Mouse (Mus musculus): ENCODE results near the gene Bcl2l12.
A peak's percentile ranks its signal among the peaks of the same experiment; 100 is the strongest.
"Not testable (repeated sequence)": the region's sequence is repeated elsewhere in the genome, so short reads cannot be mapped to it uniquely, and the experiment has no call there.

The Bcl2l12 gene

GRCm38 (mm10) chr7:44998501-44998955, at the start of gene Bcl2l12:
Gene Bcl2l12 (minus strand): TSS chr7:44998712.
- peak; percentile 87 for DNase-seq

DNA sequence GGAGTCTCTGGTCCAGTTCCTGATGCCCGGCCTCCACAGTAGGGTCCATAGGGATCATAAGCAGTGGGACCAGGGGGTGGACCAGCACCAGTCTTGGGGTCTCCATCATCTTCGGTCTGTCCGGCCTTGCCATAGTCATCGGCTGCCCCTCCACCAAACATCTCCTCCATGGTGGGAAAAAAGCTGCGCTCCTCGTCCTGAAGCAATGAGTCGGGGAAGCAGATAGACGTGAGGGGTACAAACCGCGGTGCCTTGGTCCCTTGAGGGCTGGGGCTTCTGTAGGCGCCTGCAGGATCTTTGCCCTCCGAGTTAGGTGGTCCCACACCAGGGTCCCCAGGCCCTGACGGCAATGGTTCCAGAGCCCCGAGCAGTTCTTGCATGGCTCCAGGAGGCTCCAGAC, 49.0 kb upstream of the Bcl2l12 start:
- DNase-seq = no peak

DNA sequence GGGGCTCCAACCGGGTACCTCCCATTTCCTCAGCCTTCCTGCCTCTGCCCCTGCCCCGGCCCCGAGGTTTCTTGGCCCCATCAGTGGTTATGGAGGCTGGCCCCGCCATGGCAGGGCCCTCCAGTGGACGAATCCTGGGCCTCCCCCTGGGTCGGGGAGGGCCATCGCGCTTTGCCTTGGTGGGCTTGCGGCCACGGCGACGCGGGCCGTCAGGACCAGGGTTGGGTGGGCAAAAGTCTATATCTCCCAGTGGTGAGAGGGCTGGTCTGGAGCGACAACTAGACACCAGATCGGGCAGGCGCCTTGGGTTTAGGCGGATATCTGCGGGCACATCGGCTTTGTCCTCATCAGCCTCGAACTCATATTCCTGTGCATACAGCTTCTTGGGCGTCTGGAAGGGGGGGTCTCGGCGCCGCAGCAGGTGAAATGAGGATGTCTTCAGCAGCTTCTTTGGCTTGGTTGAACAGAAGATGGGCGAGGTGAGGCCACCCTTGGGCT, 48.4 kb upstream of the Bcl2l12 start:
- DNase-seq = no peak

GRCm38 (mm10) chr7:45045741-45046140, 47.2 kb upstream of the Bcl2l12 start:
- DNase-seq = no peak

- DNase-seq = no peak
These were observed 44.8 kb upstream of the Bcl2l12 start for GRCm38 (mm10) chr7:45043307-45043706.

GRCm38 (mm10) chr7:45040851-45041250, 42.3 kb upstream of the Bcl2l12 start:
- no peak for DNase-seq

DNA sequence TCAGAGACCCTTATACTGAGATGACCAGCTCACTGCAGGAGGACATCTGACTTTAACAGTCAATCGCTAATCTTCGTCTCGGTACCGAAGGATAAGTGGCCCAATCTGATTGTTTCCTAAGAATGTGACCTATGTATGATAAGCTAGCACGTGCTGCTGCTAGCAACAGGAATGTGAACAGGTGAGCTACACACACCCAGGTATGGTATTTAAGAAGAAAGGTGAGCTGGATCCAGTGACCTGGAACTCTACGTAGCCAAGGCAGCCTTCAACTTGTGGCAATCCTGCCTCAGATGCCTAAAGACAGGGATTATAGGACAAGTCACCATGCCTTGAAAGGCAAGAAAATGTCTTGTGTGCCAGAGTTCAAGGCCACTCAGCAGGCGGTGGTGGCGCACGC, 39.9 kb upstream of the Bcl2l12 start:
- no peak for DNase-seq

DNA sequence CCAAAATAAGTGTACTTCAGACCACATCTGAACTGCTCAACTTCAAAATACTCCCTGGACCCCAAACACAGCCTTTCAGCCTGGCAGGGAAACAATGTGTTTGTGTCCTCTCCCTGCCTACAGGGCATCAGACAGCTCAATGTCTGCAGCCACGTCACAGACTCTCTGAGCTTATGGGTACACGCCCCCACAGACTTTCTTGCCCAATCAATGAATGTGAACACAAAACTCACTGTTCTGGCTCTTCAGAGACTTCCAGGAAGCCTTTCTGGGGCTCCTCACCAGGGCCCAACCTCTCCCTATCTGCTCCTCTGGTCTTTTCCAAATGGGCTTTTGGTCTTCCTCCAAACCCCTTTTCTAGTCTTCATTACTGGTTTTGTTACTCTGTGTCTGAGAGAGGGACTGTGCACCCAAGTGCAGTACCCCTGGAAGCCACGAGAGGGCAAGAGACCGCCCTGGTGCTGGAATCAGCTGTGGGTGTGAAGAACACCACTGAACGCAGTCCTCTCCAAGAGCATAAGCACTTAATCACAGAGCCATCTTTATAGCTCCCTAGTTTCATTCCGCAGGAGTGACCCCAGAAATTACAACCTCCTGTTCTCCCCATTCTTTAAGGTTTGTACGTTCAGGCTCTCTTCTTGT, 39.3 kb upstream of the Bcl2l12 start:
- peak; percentile 73 for DNase-seq

DNA sequence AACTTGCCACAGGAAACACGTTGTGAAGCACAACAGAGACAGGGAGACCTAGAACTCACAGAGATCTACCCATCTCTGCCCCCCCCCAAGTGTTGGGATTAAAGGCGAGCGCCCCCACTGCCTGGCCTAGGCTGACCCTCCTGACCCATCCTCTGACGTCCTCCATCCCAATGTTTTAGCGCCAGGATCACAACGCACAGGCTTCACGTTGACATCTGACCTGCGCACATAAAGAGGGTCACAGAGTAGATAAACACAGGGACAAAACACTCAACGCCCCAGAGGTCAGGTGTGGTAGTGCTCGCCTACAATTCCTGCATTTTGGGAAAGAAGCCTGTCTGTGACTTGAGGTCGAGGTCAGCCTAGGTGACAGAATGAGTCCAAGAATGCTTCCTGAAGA, 38.2 kb upstream of the Bcl2l12 start:
- DNase-seq = no peak

- no peak for DNase-seq
These were observed 37.1 kb upstream of the Bcl2l12 start for GRCm38 (mm10) chr7:45035631-45036030.

DNA sequence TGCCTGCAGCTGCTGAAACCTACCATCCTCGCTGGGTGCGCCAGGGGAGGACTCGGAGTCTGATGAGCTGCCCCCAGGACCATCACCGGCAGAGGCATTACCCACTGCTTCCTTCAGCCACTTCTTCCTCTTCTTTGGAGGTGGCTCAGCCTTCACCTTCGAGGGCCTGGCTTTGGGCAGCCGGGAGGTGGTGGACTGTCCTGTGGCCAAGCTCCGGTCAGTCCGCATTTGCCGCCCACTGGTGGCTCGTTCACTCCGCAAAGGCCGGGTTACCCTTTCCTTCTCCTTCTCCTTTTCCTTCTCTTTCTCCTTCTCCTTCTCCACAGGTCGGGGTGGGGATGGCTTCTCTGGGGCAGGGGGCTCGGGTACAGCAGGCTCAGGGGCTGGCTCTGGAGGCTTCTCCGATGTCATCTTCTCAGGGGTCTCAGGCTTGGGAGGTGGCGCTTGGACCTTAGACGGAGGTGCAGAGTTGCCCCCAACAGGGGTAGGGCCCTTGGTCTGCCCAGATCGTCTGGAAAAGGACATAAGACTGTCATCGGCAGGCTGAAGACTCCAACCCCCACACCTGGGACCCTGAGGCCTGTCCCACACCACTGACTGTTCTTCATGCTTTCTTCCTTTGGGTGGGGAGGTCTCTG, 35.3 kb upstream of the Bcl2l12 start:
- no peak for DNase-seq

- DNase-seq = no peak
These were observed 32.3 kb upstream of the Bcl2l12 start for GRCm38 (mm10) chr7:45030857-45031256.

- no peak for DNase-seq
These were observed 31.5 kb upstream of the Bcl2l12 start for GRCm38 (mm10) chr7:45029995-45030394.

GRCm38 (mm10) chr7:45028351-45028750, 29.8 kb upstream of the Bcl2l12 start:
- no peak for DNase-seq

DNA sequence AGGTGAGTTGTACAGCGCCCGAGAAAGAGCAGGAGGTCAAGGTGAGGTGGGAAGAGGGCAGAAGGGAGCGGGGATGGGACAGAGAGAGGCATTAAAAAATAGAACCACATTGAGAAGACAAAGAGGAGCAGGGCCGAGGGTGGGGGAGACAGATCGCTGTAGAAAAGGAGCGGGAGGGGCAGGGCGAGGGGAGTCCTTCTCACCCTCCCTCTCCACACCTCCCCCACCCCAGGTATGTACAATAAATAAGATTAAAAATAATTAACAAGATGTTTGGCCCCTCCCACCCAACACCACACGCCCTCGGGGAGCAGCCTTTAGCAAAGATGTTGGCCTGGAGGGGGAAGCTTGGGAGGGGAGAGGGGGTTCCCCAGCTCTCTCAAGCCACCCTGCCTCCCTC, 29.2 kb upstream of the Bcl2l12 start:
- no peak for DNase-seq

- no peak for DNase-seq
These were observed 27.7 kb upstream of the Bcl2l12 start for GRCm38 (mm10) chr7:45026256-45026655.

GRCm38 (mm10) chr7:45025601-45026220, 27.2 kb upstream of the Bcl2l12 start:
- no peak for DNase-seq

DNA sequence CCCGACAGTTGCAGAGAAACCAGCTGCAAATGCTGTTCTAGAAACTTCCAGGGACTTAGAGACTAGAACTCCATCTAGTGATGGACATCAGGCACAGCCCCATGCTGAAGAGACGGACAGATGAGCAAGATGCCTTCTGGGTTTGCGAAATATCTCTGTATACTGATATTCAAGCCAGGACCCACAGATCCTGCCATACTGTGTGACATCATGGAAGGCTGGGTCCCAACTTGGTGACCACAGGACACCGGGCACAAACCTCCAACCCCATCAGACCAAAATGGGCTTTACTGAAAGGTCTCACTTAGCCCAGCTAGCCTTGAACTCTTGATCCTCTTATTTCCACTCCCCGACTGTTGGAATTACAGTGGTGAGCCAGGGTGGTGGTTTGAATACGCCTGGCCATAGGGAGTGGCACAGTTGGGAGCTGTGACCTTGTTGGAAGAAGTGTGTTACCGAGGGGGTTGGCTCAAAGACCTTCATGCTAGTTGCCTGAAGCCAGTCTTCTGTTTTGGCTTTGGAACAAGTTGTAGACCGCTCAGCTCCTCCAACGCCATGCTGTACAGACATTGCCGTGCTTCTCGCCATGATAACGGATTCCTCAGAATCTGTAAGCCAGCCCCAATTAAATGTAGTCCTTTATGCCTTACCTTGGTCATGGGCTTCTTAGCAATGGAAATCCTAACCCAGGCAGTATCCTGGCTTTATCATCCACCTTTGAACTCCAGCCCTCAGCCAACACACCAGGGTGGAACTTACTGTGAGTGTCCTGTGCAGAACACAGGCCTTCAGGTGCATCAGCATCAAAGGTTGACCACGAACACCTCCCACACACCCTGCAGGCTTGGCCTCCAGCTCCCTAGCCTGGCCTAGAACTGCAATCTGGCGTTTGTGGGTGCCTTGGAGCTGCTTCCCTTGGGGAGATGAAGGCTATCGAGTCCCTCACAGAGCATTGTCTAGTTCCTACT, 26.1 kb upstream of the Bcl2l12 start:
- no peak for DNase-seq

DNA sequence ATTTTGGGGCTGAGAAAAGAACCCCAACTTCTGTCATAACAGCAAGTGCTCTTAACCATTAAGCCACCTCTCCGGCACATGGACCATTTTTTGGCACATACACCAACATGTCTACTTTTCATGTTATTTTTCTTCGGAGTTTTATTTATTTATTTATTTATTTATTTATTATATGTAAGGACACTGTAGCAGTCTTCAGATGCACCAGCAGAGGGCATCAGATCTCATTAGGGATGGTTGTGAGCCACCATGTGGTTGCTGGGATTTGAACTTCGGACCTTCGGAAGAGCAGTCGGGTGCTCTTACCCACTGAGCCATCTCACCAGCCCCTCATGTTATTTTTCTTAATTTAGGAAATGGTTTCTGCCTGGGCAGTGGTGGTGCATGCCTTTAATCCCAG, 25.2 kb upstream of the Bcl2l12 start:
- not testable (repeated sequence) for DNase-seq

GRCm38 (mm10) chr7:45020225-45020624, 21.7 kb upstream of the Bcl2l12 start:
- DNase-seq = no peak

- DNase-seq = peak; percentile 72
These were observed 20.6 kb upstream of the Bcl2l12 start for GRCm38 (mm10) chr7:45019031-45019571.

GRCm38 (mm10) chr7:45017242-45018061, 18.9 kb upstream of the Bcl2l12 start, which contains the start of gene Rras:
Gene Rras (plus strand): TSS chr7:45017961.
- peak; percentile 99 for DNase-seq
